ENCODE assay signal across 12 mouse cellular contexts in genomic region chr10:86139061-86139681, GRCm38 (mm10).
A peak's percentile ranks its signal among the peaks of the same experiment; 100 is the strongest.
DNase-seq lines count a peak whose midpoint lies in the region; ATAC-seq lines count a peak whose summit lies in the region.
"Had no signal": no experiment of that assay in that cellular context is flagged by ENCODE, and none has a peak within 500 bp of the region (broad histone marks: within the 10 kb centered on the region; RNA-seq: fewer than 3 reads in every experiment).

No protein-coding gene starts in this region.

- no peak overlapping the region for H3K4me3 ChIP-seq in heart, embryonic 10.5 days
- H3K4me3 ChIP-seq in kidney, embryonic 15.5 days (replicated peaks) = no peak overlapping the region
- no peak overlapping the region for H3K4me3 ChIP-seq in neural tube, embryonic 15.5 days (replicated peaks)

- peaks cover 7% of the 10 kb centered on the region; the same call in 1 of the 2 replicates for H3K4me1 ChIP-seq in heart, embryonic 10.5 days
- H3K4me1 ChIP-seq in kidney, embryonic 15.5 days = peaks cover 8% of the 10 kb centered on the region; the same call in 1 of the 2 replicates
- no peaks in the 10 kb centered on the region for H3K4me1 ChIP-seq in neural tube, embryonic 15.5 days

- no peak overlapping the region for H3K4me2 ChIP-seq in kidney, embryonic 15.5 days
- H3K4me2 ChIP-seq in neural tube, embryonic 15.5 days = no peak overlapping the region

- peaks cover 2% of the 10 kb centered on the region; the same call in 1 of the 2 replicates for H3K27me3 ChIP-seq in heart, embryonic 10.5 days (ENCODE audit: insufficient read depth, poor library complexity, severe bottlenecking)
- no peaks in the 10 kb centered on the region for H3K27me3 ChIP-seq in kidney, embryonic 15.5 days
- no peaks in the 10 kb centered on the region for H3K27me3 ChIP-seq in neural tube, embryonic 15.5 days (replicated peaks)
- H3K27me3 ChIP-seq: Patski had no signal

- no peak overlapping the region for H3K9ac ChIP-seq in kidney, embryonic 15.5 days
- no peak overlapping the region for H3K9ac ChIP-seq in neural tube, embryonic 15.5 days (replicated peaks)

- H3K36me3 ChIP-seq in heart, embryonic 10.5 days = no peaks in the 10 kb centered on the region
- H3K36me3 ChIP-seq in kidney, embryonic 15.5 days = no peaks in the 10 kb centered on the region
- no peaks in the 10 kb centered on the region for H3K36me3 ChIP-seq in neural tube, embryonic 15.5 days

- DNase-seq in heart, adult 11 months = peak; percentile 98
- DNase-seq in heart, embryonic 10.5 days (ENCODE audit: low spot score) = no peak
- DNase-seq in heart, adult 8-10 months (ENCODE audit: low spot score) = peak; percentile 82
- DNase-seq in lung, postnatal 25 days (ENCODE audit: low spot score) = peak; percentile 87
- no peak for DNase-seq in natural killer cell, adult 2 months (ENCODE audit: low spot score in 2 of 2)
- DNase-seq in thymus, postnatal 0 days (ENCODE audit: low spot score) = no peak
- DNase-seq: right cerebral cortex, postnatal 4 days; thymus, adult 2 months had no signal

- 0 out of 2 replicates have a peak, but pooled peaks have one; percentile 29 for ATAC-seq in kidney, embryonic 15.5 days (replicated peaks; ENCODE audit: low FRiP score)
- no peak for ATAC-seq in neural tube, embryonic 15.5 days (ENCODE audit: low FRiP score)
- ATAC-seq: forebrain, embryonic 16.5 days; Patski had no signal

- H3K27ac ChIP-seq in heart, embryonic 10.5 days = no peak overlapping the region
- H3K27ac ChIP-seq in kidney, embryonic 15.5 days = 0 out of 2 replicates have a peak overlapping the region, but pooled peaks have one; percentile 41
- H3K27ac ChIP-seq in neural tube, embryonic 15.5 days (replicated peaks) = no peak overlapping the region

- 65% methylated on average over 8 of the region's 8 CpGs for WGBS in heart, embryonic 10.5 days
- WGBS in kidney, embryonic 15.5 days = 66% methylated on average over 8 of the region's 8 CpGs
- 85% methylated on average over 8 of the region's 8 CpGs for WGBS in neural tube, embryonic 15.5 days

- H3K9me3 ChIP-seq in heart, embryonic 10.5 days = no peaks in the 10 kb centered on the region
- H3K9me3 ChIP-seq in kidney, embryonic 15.5 days (replicated peaks) = no peaks in the 10 kb centered on the region
- H3K9me3 ChIP-seq in neural tube, embryonic 15.5 days (replicated peaks) = no peaks in the 10 kb centered on the region

Comparison
In these comparisons a context has a peak if more than half of its experiments do, and no peak if none do; other contexts are left out.
1. DNase-seq: peak in heart, adult 11 months (single experiment), heart, adult 8-10 months (single experiment) and lung, postnatal 25 days (single experiment); none in heart, embryonic 10.5 days (single experiment), natural killer cell, adult 2 months (0 of 2) and thymus, postnatal 0 days (single experiment).